Mouse (Mus musculus) lung, postnatal 14 days (tissue): ENCODE measurements around the gene Cyp2a5.
"Not testable (repeated sequence)": the region's sequence is repeated elsewhere in the genome, so short reads cannot be mapped to it uniquely, and the experiment has no call there.

Experiments used
- DNase-seq: peaks from one replicate; pipeline ENCODE4 v3.0.0; 2021

The Cyp2a5 gene

DNA sequence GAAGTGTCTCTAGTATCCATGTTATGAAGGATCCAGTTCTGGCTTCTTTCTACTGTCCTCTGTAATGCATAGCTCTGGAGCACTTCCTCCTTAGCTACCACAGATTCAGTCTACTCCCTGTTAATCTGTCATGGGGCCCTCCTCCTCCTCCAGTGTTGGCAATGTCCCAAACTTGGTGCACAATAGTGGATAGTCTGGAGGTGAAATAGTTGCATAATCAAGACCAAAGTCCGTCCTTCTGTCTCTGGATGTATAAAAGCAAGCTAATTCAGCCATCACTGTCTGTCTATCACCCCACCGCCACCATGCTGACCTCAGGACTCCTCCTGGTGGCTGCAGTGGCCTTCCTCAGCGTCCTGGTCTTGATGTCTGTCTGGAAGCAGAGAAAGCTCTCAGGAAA, at the start of gene Cyp2a5:
Cyp2a5 (plus strand) TSS at position 247 of the 400 bp plus-strand sequence.
- DNase-seq = not testable (repeated sequence)

GRCm38 (mm10) chr7:26786013-26786412, 49.1 kb upstream of the Cyp2a5 start:
- DNase-seq = not testable (repeated sequence)

- no peak for DNase-seq
These were observed 45.1 kb upstream of the Cyp2a5 start for GRCm38 (mm10) chr7:26789984-26790383.

GRCm38 (mm10) chr7:26800104-26800503, 35.0 kb upstream of the Cyp2a5 start:
- DNase-seq = no peak

DNA sequence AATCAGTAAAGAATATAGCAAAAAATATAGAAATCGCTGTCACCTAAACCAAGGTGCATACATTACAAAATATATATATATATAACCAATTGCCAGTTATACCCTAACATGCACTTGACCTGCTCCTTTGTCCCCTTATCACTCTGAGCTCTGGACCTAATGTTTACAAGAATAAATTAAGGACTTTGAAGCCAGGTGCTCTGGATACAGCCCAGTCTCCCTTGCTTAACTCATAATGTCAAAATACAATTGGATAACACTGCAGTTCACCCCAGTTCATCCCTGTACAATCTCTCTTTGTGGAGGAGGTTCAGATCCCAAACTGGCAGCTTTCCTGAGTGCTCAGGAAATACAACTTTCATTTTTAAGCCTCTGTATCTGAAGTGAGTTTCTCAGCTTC, 34.1 kb upstream of the Cyp2a5 start:
- DNase-seq = no peak

- no peak for DNase-seq
These were observed 26.5 kb upstream of the Cyp2a5 start, which contains the start of gene Cyp2g1 for GRCm38 (mm10) chr7:26808592-26808991. Gene Cyp2g1, plus strand, starts transcription at chr7:26808892.

GRCm38 (mm10) chr7:26831556-26832292, 3.4 kb upstream of the Cyp2a5 start:
- DNase-seq = not testable (repeated sequence)

GRCm38 (mm10) chr7:26832668-26833067, 2.4 kb upstream of the Cyp2a5 start:
- DNase-seq = not testable (repeated sequence)

DNA sequence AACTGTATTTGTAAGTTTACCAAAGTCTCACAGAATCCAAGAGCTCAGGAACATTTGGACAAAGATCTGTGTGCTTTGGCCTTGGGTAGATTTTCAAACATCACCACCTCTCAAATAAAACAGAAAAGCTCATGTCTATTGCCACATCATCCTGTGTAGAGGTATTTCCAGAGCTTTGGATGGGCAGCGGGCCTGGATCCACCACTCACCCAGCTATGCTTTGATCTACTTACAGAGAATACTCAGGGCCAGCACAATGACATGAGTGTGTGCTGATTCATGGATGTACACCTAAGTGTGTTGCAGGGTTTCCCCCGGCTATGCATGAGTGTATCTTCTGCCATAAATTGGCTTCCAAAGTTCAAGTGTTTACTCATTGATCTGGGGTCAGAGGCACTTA, 8.3 kb downstream of the Cyp2a5 start:
- DNase-seq = not testable (repeated sequence)

- not testable (repeated sequence) for DNase-seq
These were observed 15.0 kb downstream of the Cyp2a5 start for GRCm38 (mm10) chr7:26850063-26850462.

DNA sequence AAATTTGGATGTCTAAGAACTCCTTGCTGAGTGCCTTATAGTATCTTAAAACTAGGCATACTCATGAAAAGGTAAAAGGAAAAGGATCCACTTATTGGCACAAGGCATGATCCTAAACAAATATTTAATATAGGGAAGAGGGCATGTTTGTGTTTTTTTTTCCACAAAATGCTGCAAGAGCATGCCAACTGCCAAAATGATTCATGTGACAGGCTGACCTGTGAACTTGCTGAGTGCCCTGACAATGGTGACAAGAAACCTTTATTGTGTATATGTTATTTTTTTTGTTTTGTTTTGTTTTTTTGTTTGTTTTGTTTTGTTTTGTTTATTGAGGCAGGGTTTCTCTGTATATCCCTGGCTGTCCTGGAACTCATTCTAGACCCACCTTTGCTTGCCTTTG, 43.5 kb downstream of the Cyp2a5 start:
- DNase-seq = not testable (repeated sequence)

- DNase-seq = not testable (repeated sequence)
These were observed 45.5 kb downstream of the Cyp2a5 start for GRCm38 (mm10) chr7:26880600-26880999.
